Mouse (Mus musculus): ENCODE measurements around the gene Ndufc2. TPM values are rescaled to one million over a fixed set of nuclear protein-coding genes. Genes with fewer than 3 reads are reported as not detected.

The Ndufc2 gene
- total and polyA plus RNA-seq, 3 experiments: 242 to 280 TPM; not detected in 1

- Histone ChIP-seq H3K9me3 (replicated peaks; ENCODE audit: insufficient read depth, low read length) (no peaks in the 10 kb centered on the region), H3K27ac (ENCODE audit: control insufficient read depth, low read depth, low read length) (no peak overlapping the region), H3K27me3 (ENCODE audit: control insufficient read depth in 1 of 2, insufficient read depth in 2 of 2, low read length in 2 of 2) (no peaks in the 10 kb centered on the region), H3K9ac (ENCODE audit: control insufficient read depth, low read depth, low read length, poor library complexity, severe bottlenecking) (no peak overlapping the region), H3K4me1 (ENCODE audit: control insufficient read depth in 1 of 2, insufficient read depth in 2 of 2, low read length in 2 of 2) (peaks cover 0 to 2% of the 10 kb centered on the region in 2 experiments; a peak in 1 of 4 replicates), H3K79me2 (ENCODE audit: control insufficient read depth, insufficient read depth, low read length, poor library complexity) (no peaks in the 10 kb centered on the region), H3K4me3 (ENCODE audit: control insufficient read depth in 1 of 2, insufficient read depth in 1 of 2, low read depth in 2 of 2, low read length in 2 of 2) (no peak overlapping the region), H3K36me3 (ENCODE audit: control insufficient read depth in 1 of 2, insufficient read depth in 2 of 2, low read length in 2 of 2) (peaks cover 0 to 23% of the 10 kb centered on the region in 2 experiments; a peak in 2 of 4 replicates)
- no peak for DNase-seq (ENCODE audit: low read depth, low spot score)
- TF ChIP-seq ZMIZ1 (IDR thresholded peaks at IDR 0.05; ENCODE audit: low read depth, low read length) (no peak), RAD21 (IDR thresholded peaks at IDR 0.05; ENCODE audit: low read depth, low read length) (no peak), SIN3A (IDR thresholded peaks at IDR 0.05; ENCODE audit: low read length) (no peak), POLR2AphosphoS5 (IDR thresholded peaks at IDR 0.05; ENCODE audit: borderline replicate concordance, low read depth, low read length) (no peak), ZNF384 (IDR thresholded peaks at IDR 0.05; ENCODE audit: low read depth, low read length) (no peak), USF1 (IDR thresholded peaks at IDR 0.05; ENCODE audit: low read depth, low read length) (no peak), ZKSCAN1 (IDR thresholded peaks at IDR 0.05; ENCODE audit: low read depth, low read length) (no peak), GABPA (IDR thresholded peaks at IDR 0.05; ENCODE audit: low read depth, low read length) (no peak), SMC3 (IDR thresholded peaks at IDR 0.05; ENCODE audit: low read depth, low read length) (no peak), TBP (IDR thresholded peaks at IDR 0.05; ENCODE audit: low read depth, low read length) (no peak), CHD1 (IDR thresholded peaks at IDR 0.05; ENCODE audit: low read depth, low read length) (no peak), MAZ (IDR thresholded peaks at IDR 0.05; ENCODE audit: low read depth, low read length) (no peak), ZC3H11A (IDR thresholded peaks at IDR 0.05; ENCODE audit: low read depth, low read length) (no peak), E2F4 (IDR thresholded peaks at IDR 0.05; ENCODE audit: borderline replicate concordance, low read depth, low read length) (no peak), POLR2A (IDR thresholded peaks at IDR 0.05; ENCODE audit: control insufficient read depth in 1 of 2, insufficient read depth in 1 of 2, low read depth in 1 of 2, low read length in 2 of 2, poor library complexity in 1 of 2) (no peak), TAL1 (IDR thresholded peaks at IDR 0.05; ENCODE audit: low read length) (no peak)
These were observed 17.1 kb upstream of the Ndufc2 start for GRCm38 (mm10) chr7:97382661-97383060.

GRCm38 (mm10) chr7:97383496-97384132 is 16.2 kb upstream of the Ndufc2 start:
- Histone ChIP-seq H3K79me2 (ENCODE audit: control insufficient read depth, insufficient read depth, low read length, poor library complexity) (no peaks in the 10 kb centered on the region), H3K27me3 (ENCODE audit: control insufficient read depth in 1 of 2, insufficient read depth in 2 of 2, low read length in 2 of 2) (no peaks in the 10 kb centered on the region), H3K4me3 (ENCODE audit: control insufficient read depth in 1 of 2, insufficient read depth in 1 of 2, low read depth in 2 of 2, low read length in 2 of 2) (no peak overlapping the region), H3K36me3 (ENCODE audit: control insufficient read depth in 1 of 2, insufficient read depth in 2 of 2, low read length in 2 of 2) (peaks cover 0 to 18% of the 10 kb centered on the region in 2 experiments; a peak in 2 of 4 replicates), H3K9ac (ENCODE audit: control insufficient read depth, low read depth, low read length, poor library complexity, severe bottlenecking) (no peak overlapping the region), H3K9me3 (replicated peaks; ENCODE audit: insufficient read depth, low read length) (no peaks in the 10 kb centered on the region), H3K4me1 (ENCODE audit: control insufficient read depth in 1 of 2, insufficient read depth in 2 of 2, low read length in 2 of 2) (peaks cover 0 to 3% of the 10 kb centered on the region in 2 experiments; a peak in 1 of 4 replicates), H3K27ac (ENCODE audit: control insufficient read depth, low read depth, low read length) (no peak overlapping the region)
- TF ChIP-seq USF2 (IDR thresholded peaks at IDR 0.05; ENCODE audit: borderline replicate concordance in 1 of 2, insufficient read depth in 1 of 2, low read depth in 1 of 2, low read length in 2 of 2) (no peak), MXI1 (IDR thresholded peaks at IDR 0.05; ENCODE audit: low read depth, low read length) (no peak), MEF2A (IDR thresholded peaks at IDR 0.05; ENCODE audit: extremely low read depth, insufficient replicate concordance, low read depth, low read length, poor library complexity, severe bottlenecking) (no peak), POLR2AphosphoS2 (IDR thresholded peaks at IDR 0.05; ENCODE audit: low read length) (no peak), UBTF (IDR thresholded peaks at IDR 0.05; ENCODE audit: borderline replicate concordance, insufficient read depth, low read depth, low read length) (no peak), MAFK (IDR thresholded peaks at IDR 0.05; ENCODE audit: borderline replicate concordance, low read depth, low read length) (no peak), POLR2AphosphoS5 (IDR thresholded peaks at IDR 0.05; ENCODE audit: borderline replicate concordance, low read depth, low read length) (no peak), BHLHE40 (IDR thresholded peaks at IDR 0.05; ENCODE audit: borderline replicate concordance, low read depth, low read length) (no peak), E2F4 (IDR thresholded peaks at IDR 0.05; ENCODE audit: borderline replicate concordance, low read depth, low read length) (no peak)
- no peak for DNase-seq (ENCODE audit: low read depth, low spot score)
